Mouse (Mus musculus) cortical plate, adult 2 months (tissue): Measurements from ENCODE around the gene Map2k3.

ENCODE experiments used
- CTCF ChIP-seq: fragments of 200-500 bp; IDR thresholded peaks from 2 replicates; pipeline ENCODE4 v1.5.1; 2011; ENCODE audit warnings: mild to moderate bottlenecking, control low read depth, low read length; ENCODE audit not compliant: insufficient read depth; ENCODE audit errors: extremely low read depth
- POLR2A ChIP-seq: fragments of 200-500 bp; IDR thresholded peaks from 2 replicates; pipeline ENCODE4 v1.6.1; 2011; ENCODE audit warnings: mild to moderate bottlenecking, low read length, control low read depth; ENCODE audit not compliant: insufficient read depth; ENCODE audit errors: extremely low read depth

- TF ChIP-seq POLR2A: no peak
- TF ChIP-seq CTCF: no peak
Measured at GRCm38 (mm10) chr11:60909626-60910025, 22.2 kb upstream of the Map2k3 start.
